Mouse (Mus musculus) lung, embryonic 16.5 days (tissue): ENCODE data around the gene Crebzf. TPM values are rescaled to one million over a fixed set of nuclear protein-coding genes. Genes with fewer than 3 reads are reported as not detected.

ENCODE experiments used
- ATAC-seq: fragments of 200-750 bp; cut with Nextera tagmentation; 2 replicates; pipeline ENCODE4 v1.8.0; 2017; ENCODE audit warnings: low read depth, mild to moderate bottlenecking, moderate library complexity
- H3K27ac ChIP-seq: fragments of 300-500 bp; sonication (generic); 2 replicates; pipeline ENCODE4 v1.5.1; 2014; ENCODE audit warnings: mild to moderate bottlenecking, control low read depth, low read length
- H3K27me3 ChIP-seq: fragments of 300-500 bp; sonication (generic); 2 replicates; pipeline ENCODE4 v1.6.1; 2014; ENCODE audit warnings: low read depth, low read length, mixed read lengths; ENCODE audit not compliant: control insufficient read depth, insufficient read depth
- H3K36me3 ChIP-seq: fragments of 300-500 bp; sonication (generic); 2 replicates; pipeline ENCODE4 v1.6.1; 2014; ENCODE audit warnings: low read length; ENCODE audit not compliant: control insufficient read depth, insufficient read depth
- H3K4me1 ChIP-seq: fragments of 300-500 bp; sonication (generic); replicated peaks from 2 replicates; pipeline ENCODE4 v1.6.1; 2014; ENCODE audit warnings: low read length, mixed read lengths; ENCODE audit not compliant: control insufficient read depth, insufficient read depth
- H3K4me2 ChIP-seq: fragments of 300-500 bp; sonication (generic); 2 replicates; pipeline ENCODE4 v1.6.1; 2014; ENCODE audit warnings: low read depth, low read length, control low read depth
- H3K4me3 ChIP-seq: fragments of 300-500 bp; sonication (generic); 2 replicates; pipeline ENCODE4 v1.5.1; 2014; ENCODE audit warnings: mild to moderate bottlenecking, low read length, control low read depth
- H3K9ac ChIP-seq: fragments of 300-500 bp; sonication (generic); 2 replicates; pipeline ENCODE4 v1.6.1; 2014; ENCODE audit warnings: low read length, control low read depth
- H3K9me3 ChIP-seq: fragments of 300-500 bp; sonication (generic); 2 replicates; pipeline ENCODE4 v1.6.1; 2016; ENCODE audit warnings: low read length; ENCODE audit not compliant: control insufficient read depth
- WGBS: fragments of 180-500 bp; shearing (Covaris S2); extraction: QIAGEN DNeasy Blood & Tissue Kit; methylation state at CpG from one replicate; pipeline ENCODE4 v1.1.7; 2014; 5-methylcytosine and 5-hydroxymethylcytosine counted together
- polyA plus RNA-seq: library from polyadenylated mRNA; unstranded; fragments of >200 nt; fragmentation: Nextera tagmentation; extraction: Ambion mirVana; gene quantifications from 2 replicates; pipeline ENCODE4 v1.2.1, GENCODE M21; 2015

Crebzf gene
- polyA plus RNA-seq, 1 experiment from 2014 or later = 16.2 TPM

GRCm38 (mm10) chr7:90473511-90473910 is 31.0 kb downstream of the Crebzf start:
- peaks cover 5% of the 10 kb centered on the region; the same call in 1 of the 2 replicates for H3K36me3 ChIP-seq
- H3K27me3 ChIP-seq = peaks cover 6% of the 10 kb centered on the region
- no peak overlapping the region for H3K9ac ChIP-seq
- H3K9me3 ChIP-seq = no peaks in the 10 kb centered on the region
- peaks cover 10% of the 10 kb centered on the region for H3K4me1 ChIP-seq
- WGBS = 45% methylated on average over 2 of the region's 2 CpGs
- no peak for ATAC-seq
- no peak overlapping the region for H3K27ac ChIP-seq
- H3K4me2 ChIP-seq = no peak overlapping the region
- no peak overlapping the region for H3K4me3 ChIP-seq

- Histone ChIP-seq H3K4me2 (peak within 1 kb of the TSS; percentile 62), H3K4me1 (peaks cover 10% of the 10 kb centered on the region), H3K9ac (peak within 1 kb of the TSS; percentile 78), H3K9me3 (no peaks in the 10 kb centered on the region), H3K27me3 (peaks cover 9% of the 10 kb centered on the region), H3K4me3 (peak within 1 kb of the TSS; percentile 80), H3K27ac (peak within 1 kb of the TSS; percentile 70), H3K36me3 (no peaks in the 10 kb centered on the region)
- peak; percentile 100 for ATAC-seq
- 0% methylated on average over 36 of the region's 36 CpGs for WGBS
Observed at GRCm38 (mm10) chr7:90475793-90476312, 33.3 kb downstream of the Crebzf start, which contains the start of gene Tmem126b. Gene Tmem126b (minus strand): TSS chr7:90476001.

- H3K4me3 ChIP-seq = peak within 1 kb of the TSS; percentile 80
- H3K9me3 ChIP-seq = no peaks in the 10 kb centered on the region
- ATAC-seq = no peak; the same call in 1 of the 2 replicates
- peak within 1 kb of the TSS; percentile 70 for H3K27ac ChIP-seq
- peak within 1 kb of the TSS; percentile 62 for H3K4me2 ChIP-seq
- peak within 1 kb of the TSS; percentile 78 for H3K9ac ChIP-seq
- WGBS = under 1% methylated on average over 32 of the region's 32 CpGs
- no peaks in the 10 kb centered on the region for H3K36me3 ChIP-seq
- H3K4me1 ChIP-seq = peaks cover 10% of the 10 kb centered on the region
- peaks cover 9% of the 10 kb centered on the region for H3K27me3 ChIP-seq
Observed at GRCm38 (mm10) chr7:90476313-90477245, 34.0 kb downstream of the Crebzf start, which contains the start of gene Dlg2. Gene Dlg2 (plus strand): TSS chr7:90476672.

- 85% methylated on average over 2 of the region's 2 CpGs for WGBS
- no peaks in the 10 kb centered on the region for H3K36me3 ChIP-seq
Observed at GRCm38 (mm10) chr7:90482607-90483006, 40.1 kb downstream of the Crebzf start.

More at GRCm38 (mm10) chr7:90482607-90483006, 40.1 kb downstream of the Crebzf start:
- no peak overlapping the region for H3K4me2 ChIP-seq
- H3K27me3 ChIP-seq = peaks cover 4% of the 10 kb centered on the region
- no peaks in the 10 kb centered on the region for H3K9me3 ChIP-seq
- no peak overlapping the region for H3K4me3 ChIP-seq
- H3K9ac ChIP-seq = no peak overlapping the region
- no peak for ATAC-seq
- H3K27ac ChIP-seq = no peak overlapping the region
- no peaks in the 10 kb centered on the region for H3K4me1 ChIP-seq

Other genes with a start within 250 kb of the Crebzf start
- gene Ccdc83, start 177.0 kb upstream of the Crebzf start, polyA plus RNA-seq = not detected in 2 replicates
- 5.4 and 5.5 TPM in 2 replicates for gene Sytl2, start 140.5 kb upstream of the Crebzf start, polyA plus RNA-seq
- 2.1 TPM in 2 replicates for gene Ccdc89, start 16.2 kb upstream of the Crebzf start, polyA plus RNA-seq
- 86.0 and 94.1 TPM in 2 replicates for gene Tmem126a, start 14.5 kb downstream of the Crebzf start, polyA plus RNA-seq
- 33.9 and 34.5 TPM in 2 replicates for gene Tmem126b, start 33.3 kb downstream of the Crebzf start, polyA plus RNA-seq
- 1.1 and 1.2 TPM in 2 replicates for gene Dlg2, start 33.9 kb downstream of the Crebzf start, polyA plus RNA-seq